Mouse (Mus musculus) gastrocnemius, adult 18-20 months (tissue): ENCODE data around the gene Gm20852. TPM values are rescaled to one million over a fixed set of nuclear protein-coding genes. Genes with fewer than 3 reads are reported as not detected.
"Not testable (repeated sequence)": the region's sequence is repeated elsewhere in the genome, so short reads cannot be mapped to it uniquely, and the experiment has no call there.

Experiments used
- DNase-seq: peaks from one replicate; pipeline ENCODE4 v3.0.0; 2021; ENCODE audit warnings: low spot score
- long read RNA-seq, 2 experiments: library from polyadenylated mRNA; stranded (forward); transcript quantifications; one replicate each; pipeline ENCODE4 v2.0.0; 2021
- total RNA-seq, 2 experiments: library from RNA; stranded (reverse); gene quantifications; 2 replicates each; pipeline ENCODE4 v1.2.3; 2021

The Gm20852 gene
- total RNA-seq, result not detected
- long read RNA-seq, experiment 1, result 0 reads
- long read RNA-seq, experiment 2, result 0 reads

GRCm38 (mm10) chrY:66742023-66742422 lies at the start of gene Gm20852:
TSS of gene Gm20852 (minus strand) at chrY:66742123.
- DNase-seq, result not testable (repeated sequence)
